Mouse (Mus musculus) kidney, postnatal 36 days (tissue): ENCODE measurements around the gene Trim63.

Source experiments
- DNase-seq, 2 experiments: peaks; one replicate each; pipeline ENCODE4 v3.0.0; 2021 to 2022; ENCODE audit warnings: mixed read lengths in 2 of 2

Trim63 gene

DNA sequence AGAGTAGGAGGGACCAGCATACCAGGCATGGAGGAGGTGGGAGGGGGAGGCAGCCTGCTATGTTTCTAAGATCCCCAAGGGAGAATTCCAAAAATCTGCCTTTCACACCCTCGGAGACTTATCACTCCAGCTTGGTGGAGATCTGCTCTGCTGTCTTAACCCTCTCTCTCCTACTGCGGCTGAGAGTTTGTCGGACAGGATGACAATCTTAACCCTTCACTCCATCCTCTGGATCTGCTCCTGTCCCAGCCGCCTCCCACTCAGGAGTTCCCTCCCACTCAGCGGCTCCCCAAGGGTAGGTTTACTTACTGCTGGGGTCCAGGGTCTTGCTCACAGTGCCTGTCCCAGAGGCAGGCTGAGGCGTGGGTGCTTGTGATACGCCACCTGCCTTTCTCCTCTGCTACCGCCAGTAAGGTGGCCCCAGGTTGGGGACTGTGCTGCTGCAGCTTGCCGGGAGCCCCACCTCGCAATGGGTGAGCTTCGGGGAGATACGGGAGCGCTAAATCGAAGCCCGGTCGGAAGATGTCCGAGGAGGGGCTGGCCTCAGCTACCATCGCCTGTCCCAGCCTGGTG is 55.8 kb downstream of the Trim63 start:
- no peak for DNase-seq

DNA sequence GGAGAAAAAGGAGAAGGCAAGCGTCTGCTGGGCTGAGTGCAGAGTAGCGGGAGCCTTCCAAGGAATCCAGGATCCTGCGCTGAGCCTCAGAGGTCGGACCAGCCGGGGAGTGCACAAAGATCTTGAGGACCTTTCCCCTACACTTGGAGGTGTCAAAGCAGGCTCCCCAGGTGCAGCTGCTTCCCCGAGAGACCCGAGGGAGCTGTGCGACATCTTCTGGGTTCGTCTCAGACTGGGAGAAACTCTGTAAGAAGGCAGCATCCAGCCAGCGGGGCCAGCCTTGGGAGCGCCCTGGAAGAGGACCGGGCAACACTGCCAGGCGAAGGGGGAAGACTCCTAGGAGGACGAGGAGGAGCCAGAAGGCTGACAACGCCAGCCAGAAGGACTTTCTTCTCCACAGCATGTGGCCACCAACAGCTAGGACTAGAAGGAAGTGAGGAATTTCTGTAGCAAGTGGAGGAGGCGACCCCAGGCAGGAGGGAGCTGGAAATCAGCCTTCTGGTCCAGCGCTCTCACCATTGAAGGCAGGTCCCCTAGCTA is 56.5 kb downstream of the Trim63 start:
- peak in 1 of 2 experiments; percentile 34 for DNase-seq

DNA sequence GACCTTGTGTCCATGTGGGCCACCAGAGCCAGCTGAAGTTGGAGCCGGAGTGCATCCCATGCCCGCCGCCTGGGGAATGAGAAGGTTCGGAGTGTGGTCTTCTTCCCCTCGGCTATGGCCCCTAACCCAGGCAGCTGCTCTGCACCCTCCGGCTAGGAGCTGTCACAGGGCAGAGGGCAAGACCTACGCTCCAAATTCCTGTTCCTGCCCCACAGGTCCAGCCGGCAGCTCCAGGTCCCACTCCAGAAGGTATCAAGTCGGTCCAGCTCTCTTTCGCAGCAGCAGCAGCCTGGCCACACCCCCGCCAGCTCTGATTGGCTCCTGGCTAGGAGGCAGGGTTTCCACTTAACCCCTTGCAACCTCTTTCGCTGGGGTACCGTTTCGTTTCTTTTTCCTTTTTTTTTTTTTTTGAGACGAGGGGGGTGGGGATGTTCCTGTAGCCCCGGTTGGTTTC is 57.4 kb downstream of the Trim63 start:
- peak; percentile 83 to 91 for DNase-seq

DNA sequence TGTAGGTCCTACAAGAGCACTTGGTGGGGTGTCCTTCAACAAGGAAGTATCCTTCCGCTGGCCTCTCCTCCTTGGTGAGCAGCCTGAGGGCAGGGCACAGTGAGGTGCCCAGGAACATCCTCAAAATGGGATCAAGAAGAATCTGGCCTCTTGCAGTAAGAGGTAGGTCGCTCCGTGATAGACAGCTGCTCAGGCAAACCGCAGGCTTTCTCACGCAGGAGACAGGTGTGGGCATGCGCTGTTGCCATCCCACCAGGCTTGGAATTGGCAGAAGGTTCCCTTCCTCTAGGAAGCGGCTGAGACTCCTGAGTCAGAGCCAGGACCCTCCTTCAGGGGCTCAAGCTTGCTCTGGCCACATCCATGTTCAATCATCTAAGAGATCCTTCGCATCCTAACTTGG is 58.4 kb downstream of the Trim63 start:
- DNase-seq: no peak

DNA sequence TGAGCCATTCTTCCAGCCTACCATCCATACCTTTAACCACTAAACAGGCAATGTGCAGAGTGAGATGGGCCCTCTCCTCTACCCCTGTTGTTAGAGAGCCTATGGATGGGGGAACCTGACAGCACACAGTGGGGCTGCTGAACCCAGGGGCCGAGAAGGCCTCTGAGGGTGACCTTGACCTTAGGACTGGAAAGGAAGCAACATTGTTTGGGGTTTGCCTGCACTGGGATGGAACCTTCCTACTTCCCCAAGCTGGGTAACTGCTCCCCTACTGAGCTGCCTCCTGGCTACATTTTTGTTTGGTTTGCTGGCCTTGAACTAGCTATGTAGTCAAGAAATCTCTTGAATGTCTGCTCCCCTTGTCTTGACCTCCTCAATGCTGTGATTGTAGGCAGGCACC is 59.4 kb downstream of the Trim63 start:
- DNase-seq: no peak

DNA sequence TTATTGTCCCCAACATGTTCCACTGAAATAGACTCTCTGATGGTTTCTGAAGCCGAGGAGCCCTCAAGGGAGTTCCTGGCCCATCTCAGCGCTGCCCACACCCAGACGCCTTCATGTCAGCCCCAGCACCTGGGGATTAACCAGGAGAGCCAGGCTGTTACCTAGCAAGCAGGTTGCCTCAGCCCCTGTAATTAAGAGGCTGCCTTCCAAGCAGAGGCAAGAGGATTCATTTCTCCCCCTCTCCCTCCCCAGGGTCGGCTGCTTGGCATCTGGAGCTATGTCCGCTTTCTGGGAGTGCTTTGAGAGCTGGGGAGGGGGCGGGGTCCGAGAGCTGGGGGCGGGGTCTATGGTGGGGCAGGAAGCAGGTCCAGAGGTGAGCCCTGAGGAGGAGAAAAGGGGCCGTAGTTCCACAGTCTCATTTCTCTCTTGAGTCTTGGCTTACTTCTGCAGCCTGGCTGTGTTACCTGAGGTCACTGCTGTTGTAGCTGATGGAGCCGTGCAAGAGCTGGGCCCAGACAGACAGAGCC is 63.2 kb downstream of the Trim63 start:
- DNase-seq: no peak
